Mouse (Mus musculus): ENCODE measurements at regions not wholly inside any gene's neighbourhood (a gene's known extent, or its start where the extent isn't known, plus 50 kb on each side); places are given as distances from the start of the nearest gene placed in this dataset.

GRCm38 (mm10) chr1:152164212-152164611, 74.3 kb upstream of the 1700025G04Rik start:
- H3K4me1 ChIP-seq (ENCODE audit: control insufficient read depth in 1 of 2, insufficient read depth in 2 of 2), result peaks cover 0 to 5% of the 10 kb centered on the region in 2 experiments; a peak in 1 of 4 replicates
- no peak for DNase-seq (ENCODE audit: extremely low read depth)
- dilution Hi-C loops (cut with MboI; ENCODE audit: extremely low pct_ligation_motif_present, extremely low pct_unique_long_range_greater_than_20kb, low sequenced_read_pairs) (no loop called here), in situ Hi-C loops (cut with MboI; ENCODE audit: low pct_ligation_motif_present, low pct_unique_long_range_greater_than_20kb, low sequenced_read_pairs) (no loop called here)
- no peaks in the 10 kb centered on the region for H3K27me3 ChIP-seq (replicated peaks)
- H3K79me2 ChIP-seq (replicated peaks; ENCODE audit: control insufficient read depth, extremely low read depth, insufficient read depth, poor library complexity, severe bottlenecking), result no peaks in the 10 kb centered on the region
- H3K9ac ChIP-seq (ENCODE audit: insufficient read depth, low read depth), result no peak overlapping the region
- no peaks in the 10 kb centered on the region for H3K9me3 ChIP-seq (replicated peaks; ENCODE audit: low read length)
- no peaks in the 10 kb centered on the region for H3K36me3 ChIP-seq (replicated peaks in 1 of 2; ENCODE audit: control insufficient read depth in 1 of 2, insufficient read depth in 1 of 2, low read length in 1 of 2)
- H3K4me2 ChIP-seq (ENCODE audit: insufficient read depth, low read depth, poor library complexity, severe bottlenecking), result no peak overlapping the region
- no peak overlapping the region for H3K27ac ChIP-seq (ENCODE audit: insufficient read depth, low read depth)
- TF ChIP-seq CHD1 (IDR thresholded peaks at IDR 0.05; ENCODE audit: low read depth, low read length) (no peak), KAT2A (IDR thresholded peaks at IDR 0.05; ENCODE audit: insufficient replicate concordance, low read length) (no peak), USF1 (IDR thresholded peaks at IDR 0.05; ENCODE audit: low read depth, low read length) (no peak), JUN (IDR thresholded peaks at IDR 0.05; ENCODE audit: insufficient read depth, low read depth, low read length) (no peak), NRF1 (IDR thresholded peaks at IDR 0.05; ENCODE audit: low read depth, low read length) (no peak), PAX5 (IDR thresholded peaks at IDR 0.05; ENCODE audit: low read length) (no peak), BHLHE40 (IDR thresholded peaks at IDR 0.05; ENCODE audit: low read depth, low read length) (no peak), SMC3 (IDR thresholded peaks at IDR 0.05; ENCODE audit: low read depth, low read length) (no peak), E2F4 (IDR thresholded peaks at IDR 0.05; ENCODE audit: insufficient replicate concordance, low read depth, low read length) (no peak), RCOR1 (conservative IDR thresholded peaks at IDR 0.05; ENCODE audit: low read depth, low read length) (no peak), NELFE (IDR thresholded peaks at IDR 0.05; ENCODE audit: low read depth, low read length) (no peak), RAD21 (IDR thresholded peaks at IDR 0.05; ENCODE audit: low read depth, low read length) (no peak), MAX (IDR thresholded peaks at IDR 0.05; ENCODE audit: low read length) (no peak), SIN3A (IDR thresholded peaks at IDR 0.05; ENCODE audit: low read length) (no peak), ELF1 (IDR thresholded peaks at IDR 0.05; ENCODE audit: low read depth, low read length) (no peak)
- no peak overlapping the region for H3K4me3 ChIP-seq (replicated peaks in 1 of 3; ENCODE audit: low read depth in 2 of 3, low read length in 2 of 3, poor library complexity in 1 of 3)

- Histone ChIP-seq H3K27me3 (replicated peaks) (no peaks in the 10 kb centered on the region), H3K9ac (ENCODE audit: insufficient read depth, low read depth) (no peak overlapping the region), H3K4me1 (ENCODE audit: control insufficient read depth in 1 of 2, insufficient read depth in 2 of 2) (peaks cover 0 to 4% of the 10 kb centered on the region in 2 experiments; a peak in 1 of 4 replicates), H3K79me2 (replicated peaks; ENCODE audit: control insufficient read depth, extremely low read depth, insufficient read depth, poor library complexity, severe bottlenecking) (no peaks in the 10 kb centered on the region), H3K4me3 (replicated peaks in 1 of 3; ENCODE audit: low read depth in 2 of 3, low read length in 2 of 3, poor library complexity in 1 of 3) (no peak overlapping the region), H3K4me2 (ENCODE audit: insufficient read depth, low read depth, poor library complexity, severe bottlenecking) (no peak overlapping the region), H3K9me3 (replicated peaks; ENCODE audit: low read length) (no peaks in the 10 kb centered on the region), H3K36me3 (replicated peaks in 1 of 2; ENCODE audit: control insufficient read depth in 1 of 2, insufficient read depth in 1 of 2, low read length in 1 of 2) (no peaks in the 10 kb centered on the region), H3K27ac (ENCODE audit: insufficient read depth, low read depth) (no peak overlapping the region)
- no peak for DNase-seq (ENCODE audit: extremely low read depth)
- in situ Hi-C loops (cut with MboI; ENCODE audit: low pct_ligation_motif_present, low pct_unique_long_range_greater_than_20kb, low sequenced_read_pairs) (no loop called here), dilution Hi-C loops (cut with MboI; ENCODE audit: extremely low pct_ligation_motif_present, extremely low pct_unique_long_range_greater_than_20kb, low sequenced_read_pairs) (no loop called here)
- no peak for TF ChIP-seq USF2 (conservative IDR thresholded peaks at IDR 0.05; ENCODE audit: low read depth, low read length)
- no peak for TF ChIP-seq BHLHE40 (IDR thresholded peaks at IDR 0.05; ENCODE audit: low read depth, low read length)
- TF ChIP-seq ZC3H11A (IDR thresholded peaks at IDR 0.05; ENCODE audit: low read depth, low read length), result no peak
- TF ChIP-seq POLR2AphosphoS2 (IDR thresholded peaks at IDR 0.05; ENCODE audit: low read depth, low read length), result no peak
- no peak for TF ChIP-seq NELFE (IDR thresholded peaks at IDR 0.05; ENCODE audit: low read depth, low read length)
- TF ChIP-seq RAD21 (IDR thresholded peaks at IDR 0.05; ENCODE audit: low read depth, low read length), result no peak
- no peak for TF ChIP-seq EP300 (IDR thresholded peaks at IDR 0.05; ENCODE audit: low read length)
- no peak for TF ChIP-seq JUND (conservative IDR thresholded peaks at IDR 0.05; ENCODE audit: low read depth, low read length)
- TF ChIP-seq POLR2A (IDR thresholded peaks at IDR 0.05; ENCODE audit: low read depth, low read length), result no peak
- no peak for TF ChIP-seq TBP (conservative IDR thresholded peaks at IDR 0.05; ENCODE audit: low read depth, low read length)
- TF ChIP-seq MEF2A (IDR thresholded peaks at IDR 0.05; ENCODE audit: borderline replicate concordance, low read depth, low read length), result no peak
- TF ChIP-seq MYC (IDR thresholded peaks at IDR 0.05; ENCODE audit: low read depth, low read length), result no peak
These were observed 62.5 kb upstream of the 1700025G04Rik start for GRCm38 (mm10) chr1:152152474-152152873.

Measured in CH12.LX (cell line).